Mouse (Mus musculus) hindbrain, embryonic 12.5 days (tissue): ENCODE measurements at regions not wholly inside any gene's neighbourhood (a gene's known extent, or its start where the extent isn't known, plus 50 kb on each side); places are given as distances from the start of the nearest gene placed in this dataset.

Experiments used
- ATAC-seq: fragments of 200-750 bp; cut with Nextera tagmentation; 2 replicates; pipeline ENCODE4 v1.8.0; 2017; ENCODE audit warnings: moderate TSS enrichment; ENCODE audit not compliant: low FRiP score
- H3K27ac ChIP-seq: fragments of 300-500 bp; sonication (generic); 2 replicates; pipeline ENCODE4 v1.5.1; 2016; ENCODE audit warnings: mild to moderate bottlenecking
- H3K27me3 ChIP-seq: fragments of 300-500 bp; sonication (generic); 2 replicates; pipeline ENCODE4 v1.6.1; 2016; ENCODE audit warnings: mild to moderate bottlenecking
- H3K36me3 ChIP-seq: fragments of 300-500 bp; sonication (generic); 2 replicates; pipeline ENCODE4 v1.6.1; 2016; ENCODE audit warnings: mild to moderate bottlenecking
- H3K4me1 ChIP-seq: fragments of 300-500 bp; sonication (generic); 2 replicates; pipeline ENCODE4 v1.6.1; 2016
- H3K4me2 ChIP-seq: fragments of 300-500 bp; sonication (generic); replicated peaks from 2 replicates; pipeline ENCODE4 v1.6.1; 2016; ENCODE audit warnings: mild to moderate bottlenecking
- H3K4me3 ChIP-seq: fragments of 300-500 bp; sonication (generic); 2 replicates; pipeline ENCODE4 v1.5.1; 2016; ENCODE audit warnings: mild to moderate bottlenecking
- H3K9ac ChIP-seq: fragments of 300-500 bp; sonication (generic); 2 replicates; pipeline ENCODE4 v1.6.1; 2016; ENCODE audit warnings: mild to moderate bottlenecking, moderate library complexity
- H3K9me3 ChIP-seq: fragments of 300-500 bp; sonication (generic); replicated peaks from 2 replicates; pipeline ENCODE4 v1.6.1; 2016; ENCODE audit warnings: mild to moderate bottlenecking
- WGBS: fragments of 180-500 bp; shearing (Covaris S2); methylation state at CpG from one replicate; pipeline ENCODE4 v1.1.7; 2016; 5-methylcytosine and 5-hydroxymethylcytosine counted together

GRCm38 (mm10) chr2:46678366-46678765 lies 1561.2 kb upstream of the Zeb2 start:
- no peak for ATAC-seq
- no peaks in the 10 kb centered on the region for H3K27me3 ChIP-seq
- WGBS, result 57% methylated on average over 2 of the region's 2 CpGs
- no peak overlapping the region for H3K27ac ChIP-seq
- H3K4me3 ChIP-seq, result no peak overlapping the region
- H3K4me1 ChIP-seq, result no peaks in the 10 kb centered on the region
- H3K4me2 ChIP-seq, result no peak overlapping the region
- H3K9me3 ChIP-seq, result no peaks in the 10 kb centered on the region
- H3K36me3 ChIP-seq, result no peaks in the 10 kb centered on the region
- H3K9ac ChIP-seq, result no peak overlapping the region

GRCm38 (mm10) chr2:46669517-46670291 lies 1552.5 kb upstream of the Zeb2 start:
- no peaks in the 10 kb centered on the region for H3K36me3 ChIP-seq
- no peaks in the 10 kb centered on the region for H3K9me3 ChIP-seq
- H3K4me1 ChIP-seq, result peaks cover 19% of the 10 kb centered on the region
- peak; percentile 83 for ATAC-seq
- 27% methylated on average over 13 of the region's 13 CpGs for WGBS
- H3K27me3 ChIP-seq, result no peaks in the 10 kb centered on the region
- no peak overlapping the region for H3K27ac ChIP-seq
- no peak overlapping the region for H3K4me2 ChIP-seq
- no peak overlapping the region for H3K9ac ChIP-seq
- no peak overlapping the region for H3K4me3 ChIP-seq

- Histone ChIP-seq H3K4me2 (peak overlapping the region; percentile 32; the same call in 1 of the 2 replicates), H3K4me1 (peaks cover 19% of the 10 kb centered on the region), H3K27ac (no peak overlapping the region), H3K4me3 (no peak overlapping the region), H3K36me3 (no peaks in the 10 kb centered on the region), H3K9ac (no peak overlapping the region), H3K9me3 (no peaks in the 10 kb centered on the region), H3K27me3 (no peaks in the 10 kb centered on the region)
- ATAC-seq, result peak; percentile 42; the same call in 1 of the 2 replicates
- 17% methylated on average over 3 of the region's 3 CpGs for WGBS
Observed at GRCm38 (mm10) chr2:46666990-46667337, 1549.8 kb upstream of the Zeb2 start.

- H3K9ac ChIP-seq, result no peak overlapping the region
- 27% methylated on average over 10 of the region's 10 CpGs for WGBS
- H3K4me2 ChIP-seq, result peak overlapping the region; percentile 32
- no peaks in the 10 kb centered on the region for H3K9me3 ChIP-seq
- H3K36me3 ChIP-seq, result no peaks in the 10 kb centered on the region
- peaks cover 19% of the 10 kb centered on the region for H3K4me1 ChIP-seq
- H3K27ac ChIP-seq, result peak overlapping the region; percentile 57
- peak; percentile 79 for ATAC-seq
- H3K4me3 ChIP-seq, result no peak overlapping the region
- H3K27me3 ChIP-seq, result no peaks in the 10 kb centered on the region
Observed at GRCm38 (mm10) chr2:46666084-46666989, 1549.1 kb upstream of the Zeb2 start.

DNA sequence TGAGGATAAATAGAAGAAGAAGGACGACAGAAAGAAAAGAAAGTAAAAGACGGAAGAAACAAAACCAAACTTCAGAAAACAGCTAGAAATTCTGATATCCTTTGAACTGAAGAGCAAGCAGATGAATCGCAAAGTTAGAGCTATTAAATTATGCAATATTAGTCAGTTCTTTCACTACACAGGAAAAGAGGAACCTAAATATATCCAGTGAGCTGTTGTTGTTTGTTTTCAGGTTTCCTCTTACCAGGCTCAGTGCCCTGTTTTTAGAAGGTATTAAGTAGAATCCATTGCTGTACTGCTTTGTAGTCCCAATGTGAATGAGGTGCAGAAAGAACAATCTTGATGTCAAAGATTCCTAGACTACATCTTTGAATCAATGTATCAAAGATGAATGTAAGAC lies 1544.7 kb upstream of the Zeb2 start:
- H3K4me1 ChIP-seq, result peaks cover 11% of the 10 kb centered on the region
- H3K27ac ChIP-seq, result no peak overlapping the region
- 82% methylated on average over 3 of the region's 3 CpGs for WGBS
- ATAC-seq, result no peak
- no peak overlapping the region for H3K4me3 ChIP-seq
- no peaks in the 10 kb centered on the region for H3K27me3 ChIP-seq
- H3K4me2 ChIP-seq, result no peak overlapping the region
- H3K9ac ChIP-seq, result no peak overlapping the region
- H3K9me3 ChIP-seq, result no peaks in the 10 kb centered on the region
- no peaks in the 10 kb centered on the region for H3K36me3 ChIP-seq

DNA sequence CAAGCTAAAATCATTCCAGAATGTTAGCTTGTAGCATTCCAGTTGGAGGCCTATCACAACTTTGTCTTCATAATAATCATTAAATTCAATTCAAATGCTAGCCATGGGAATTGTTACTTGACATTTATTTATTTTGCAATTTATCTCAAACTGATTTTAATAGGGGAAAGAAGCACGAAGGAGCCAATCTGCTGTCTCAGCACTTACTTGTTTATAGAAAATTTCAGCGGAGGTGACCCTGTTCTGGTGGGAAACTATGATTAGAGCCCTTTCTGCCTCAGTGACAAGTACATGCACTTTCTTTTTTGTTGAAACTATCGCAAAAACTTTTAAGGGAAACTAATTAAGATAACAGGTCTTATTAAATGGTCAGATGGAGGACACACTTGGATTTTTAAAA lies 1543.4 kb upstream of the Zeb2 start:
- Histone ChIP-seq H3K27ac (no peak overlapping the region), H3K9me3 (no peaks in the 10 kb centered on the region), H3K27me3 (no peaks in the 10 kb centered on the region), H3K4me1 (peaks cover 2% of the 10 kb centered on the region; the same call in 1 of the 2 replicates), H3K4me2 (no peak overlapping the region), H3K9ac (no peak overlapping the region), H3K36me3 (no peaks in the 10 kb centered on the region), H3K4me3 (no peak overlapping the region)
- ATAC-seq, result no peak
- 75% methylated on average over 3 of the region's 3 CpGs for WGBS

- 72% methylated on average over 1 of the region's 1 CpGs for WGBS
- Histone ChIP-seq H3K4me2 (no peak overlapping the region), H3K27me3 (no peaks in the 10 kb centered on the region), H3K4me3 (no peak overlapping the region), H3K9me3 (no peaks in the 10 kb centered on the region), H3K9ac (no peak overlapping the region), H3K36me3 (no peaks in the 10 kb centered on the region), H3K27ac (no peak overlapping the region), H3K4me1 (no peaks in the 10 kb centered on the region)
- ATAC-seq, result no peak
Observed at GRCm38 (mm10) chr2:46655289-46655688, 1538.1 kb upstream of the Zeb2 start.

- ATAC-seq, result no peak
- no peak overlapping the region for H3K9ac ChIP-seq
- no peak overlapping the region for H3K4me3 ChIP-seq
- H3K36me3 ChIP-seq, result no peaks in the 10 kb centered on the region
- H3K4me1 ChIP-seq, result no peaks in the 10 kb centered on the region
- H3K27me3 ChIP-seq, result no peaks in the 10 kb centered on the region
- no peaks in the 10 kb centered on the region for H3K9me3 ChIP-seq
- WGBS, result 93% methylated on average over 1 of the region's 1 CpGs
- H3K4me2 ChIP-seq, result no peak overlapping the region
- no peak overlapping the region for H3K27ac ChIP-seq
Observed at GRCm38 (mm10) chr2:46652616-46653015, 1535.4 kb upstream of the Zeb2 start.

GRCm38 (mm10) chr2:46646366-46646765 lies 1529.2 kb upstream of the Zeb2 start:
- Histone ChIP-seq H3K9me3 (no peaks in the 10 kb centered on the region), H3K9ac (no peak overlapping the region), H3K4me3 (no peak overlapping the region), H3K27me3 (no peaks in the 10 kb centered on the region), H3K4me2 (no peak overlapping the region), H3K4me1 (no peaks in the 10 kb centered on the region), H3K36me3 (no peaks in the 10 kb centered on the region), H3K27ac (no peak overlapping the region)
- 88% methylated on average over 2 of the region's 2 CpGs for WGBS
- no peak for ATAC-seq

DNA sequence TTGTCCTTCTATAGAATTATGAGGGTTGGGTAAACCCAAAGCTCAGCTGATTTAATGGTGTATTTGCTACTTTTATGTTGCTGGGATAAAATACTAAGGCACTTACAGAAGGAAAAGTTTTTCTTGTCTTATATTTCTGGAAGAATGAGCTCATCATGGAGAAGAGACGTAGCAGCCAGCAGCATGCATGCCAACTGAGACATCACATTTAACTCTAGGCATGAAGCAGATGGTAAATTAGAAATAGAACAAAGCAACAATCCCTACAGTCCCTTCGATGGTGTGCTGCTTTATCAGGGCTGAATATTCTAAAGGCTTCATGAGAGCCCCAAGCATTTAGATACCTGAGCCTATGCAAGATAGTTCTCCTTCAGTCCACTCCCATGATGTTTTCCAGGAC lies 1492.0 kb upstream of the Zeb2 start:
- WGBS, result 75% methylated on average over 2 of the region's 2 CpGs
- Histone ChIP-seq H3K9ac (no peak overlapping the region), H3K9me3 (no peaks in the 10 kb centered on the region), H3K4me3 (no peak overlapping the region), H3K27me3 (no peaks in the 10 kb centered on the region), H3K27ac (no peak overlapping the region), H3K4me1 (no peaks in the 10 kb centered on the region), H3K36me3 (no peaks in the 10 kb centered on the region), H3K4me2 (no peak overlapping the region)
- ATAC-seq, result no peak

- H3K9me3 ChIP-seq, result no peaks in the 10 kb centered on the region
- no peak overlapping the region for H3K27ac ChIP-seq
- no peak overlapping the region for H3K4me2 ChIP-seq
- H3K4me1 ChIP-seq, result no peaks in the 10 kb centered on the region
- no peaks in the 10 kb centered on the region for H3K27me3 ChIP-seq
- no peak for ATAC-seq
- WGBS, result 76% methylated on average over 2 of the region's 2 CpGs
- H3K36me3 ChIP-seq, result no peaks in the 10 kb centered on the region
- H3K4me3 ChIP-seq, result no peak overlapping the region
- no peak overlapping the region for H3K9ac ChIP-seq
Observed at GRCm38 (mm10) chr2:46581773-46582172, 1464.6 kb upstream of the Zeb2 start.

GRCm38 (mm10) chr2:46570416-46570815 lies 1453.2 kb upstream of the Zeb2 start:
- no peaks in the 10 kb centered on the region for H3K9me3 ChIP-seq
- no peak overlapping the region for H3K4me3 ChIP-seq
- no peak for ATAC-seq
- H3K36me3 ChIP-seq, result no peaks in the 10 kb centered on the region
- no peak overlapping the region for H3K27ac ChIP-seq
- H3K4me2 ChIP-seq, result no peak overlapping the region
- no peaks in the 10 kb centered on the region for H3K4me1 ChIP-seq
- no peak overlapping the region for H3K9ac ChIP-seq
- no peaks in the 10 kb centered on the region for H3K27me3 ChIP-seq
- WGBS, result 93% methylated on average over 2 of the region's 2 CpGs
